Mouse (Mus musculus) heart, embryonic 14.5 days (tissue): ENCODE results near the gene March7. TPM values are rescaled to one million over a fixed set of nuclear protein-coding genes. Genes with fewer than 3 reads are reported as not detected.

ENCODE experiments used
- ATAC-seq: fragments of 200-750 bp; cut with Nextera tagmentation; 2 replicates; pipeline ENCODE4 v1.8.0; 2017; ENCODE audit warnings: low read depth, moderate TSS enrichment; ENCODE audit not compliant: insufficient number of reproducible peaks, insufficient read depth, low FRiP score
- H3K27ac ChIP-seq, 2 experiments: fragments of 200-500 bp in 1 of 2; fragments of 300-500 bp in 1 of 2; sonication (generic) in 1 of 2; replicated peaks in 1 of 2; 2 replicates each; pipeline ENCODE4 v1.5.1; 2012 to 2014; ENCODE audit warnings: low read depth in 2 of 2, low read length in 2 of 2, control low read depth in 1 of 2, mild to moderate bottlenecking in 1 of 2, mixed read lengths in 1 of 2; ENCODE audit not compliant: control insufficient read depth in 1 of 2, insufficient read depth in 1 of 2
- H3K27me3 ChIP-seq: fragments of 300-500 bp; sonication (generic); 2 replicates; pipeline ENCODE4 v1.6.1; 2014; ENCODE audit warnings: mild to moderate bottlenecking, low read length, control low read depth; ENCODE audit not compliant: control insufficient read depth, insufficient read depth
- H3K36me3 ChIP-seq: fragments of 300-500 bp; sonication (generic); 2 replicates; pipeline ENCODE4 v1.6.1; 2014; ENCODE audit warnings: mild to moderate bottlenecking, control low read depth, low read length, mixed read lengths; ENCODE audit not compliant: control insufficient read depth, insufficient read depth
- H3K4me1 ChIP-seq, 2 experiments: fragments of 200-500 bp in 1 of 2; fragments of 300-500 bp in 1 of 2; sonication (generic) in 1 of 2; 2 replicates each; pipeline ENCODE4 v1.6.1; 2012 to 2014; ENCODE audit warnings: low read length in 2 of 2, control low read depth in 1 of 2, mixed read lengths in 1 of 2; ENCODE audit not compliant: control insufficient read depth in 2 of 2, insufficient read depth in 2 of 2
- H3K4me2 ChIP-seq: fragments of 300-500 bp; sonication (generic); 2 replicates; pipeline ENCODE4 v1.6.1; 2014; ENCODE audit warnings: mild to moderate bottlenecking, low read length
- H3K4me3 ChIP-seq, 2 experiments: fragments of 200-500 bp in 1 of 2; fragments of 300-500 bp in 1 of 2; sonication (generic) in 1 of 2; 2 replicates each; pipeline ENCODE4 v1.5.1; 2012 to 2014; ENCODE audit warnings: low read length in 2 of 2, mild to moderate bottlenecking in 2 of 2, control low read depth in 1 of 2, low read depth in 1 of 2, moderate library complexity in 1 of 2; ENCODE audit not compliant: control insufficient read depth in 1 of 2, insufficient read depth in 1 of 2
- H3K9ac ChIP-seq: fragments of 300-500 bp; sonication (generic); 2 replicates; pipeline ENCODE4 v1.6.1; 2014; ENCODE audit warnings: mild to moderate bottlenecking, low read length
- H3K9me3 ChIP-seq: fragments of 300-500 bp; sonication (generic); 2 replicates; pipeline ENCODE4 v1.6.1; 2016; ENCODE audit warnings: low read length, control low read depth; ENCODE audit not compliant: control insufficient read depth
- WGBS: fragments of 180-500 bp; shearing (Covaris S2); extraction: QIAGEN DNeasy Blood & Tissue Kit; methylation state at CpG from one replicate; pipeline ENCODE4 v1.1.7; 2014; 5-methylcytosine and 5-hydroxymethylcytosine counted together
- polyA plus RNA-seq: library from polyadenylated mRNA; unstranded; fragments of >200 nt; fragmentation: Nextera tagmentation; extraction: Ambion mirVana; gene quantifications from 2 replicates; pipeline ENCODE4 v1.2.1, GENCODE M21; 2014

March7 gene
- polyA plus RNA-seq, 1 experiment from 2014 or later: 57.2 TPM

DNA sequence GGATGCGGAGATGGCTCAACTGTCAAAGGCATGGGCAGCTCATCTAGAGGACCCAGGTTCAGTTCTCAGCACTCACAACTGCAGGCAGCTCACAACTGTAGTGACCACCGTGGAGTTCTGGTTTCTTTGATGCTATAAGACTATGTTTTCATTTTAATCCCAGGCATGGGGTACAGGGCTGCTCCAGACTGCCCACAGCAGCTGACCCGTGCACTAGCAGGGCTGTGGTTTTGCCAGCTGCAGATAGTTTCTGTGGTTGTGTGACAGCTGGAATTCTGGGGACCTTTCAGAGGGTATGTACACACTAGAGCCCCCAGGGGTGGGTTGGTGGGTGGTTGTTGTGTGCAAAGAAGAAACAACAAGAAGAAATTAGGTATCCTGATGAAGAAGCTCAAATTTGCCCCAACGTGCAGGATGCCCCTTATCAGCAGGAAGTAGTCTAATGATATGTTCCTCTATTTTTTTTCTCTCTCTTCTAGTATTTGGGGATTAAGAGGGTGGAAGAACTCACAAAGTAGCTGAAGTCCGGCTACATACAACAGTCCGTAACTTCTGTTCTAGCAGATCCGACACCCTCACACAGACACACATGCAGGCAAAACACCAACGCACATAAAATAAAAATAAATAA is 6.7 kb upstream of the March7 start:
- H3K27me3 ChIP-seq: no peaks in the 10 kb centered on the region
- H3K4me1 ChIP-seq: peaks cover 3 to 4% of the 10 kb centered on the region in 2 experiments; a peak in 3 of 4 replicates
- H3K4me2 ChIP-seq: no peak overlapping the region
- no peak overlapping the region for H3K27ac ChIP-seq
- H3K9me3 ChIP-seq: no peaks in the 10 kb centered on the region
- WGBS: 81% methylated on average over 8 of the region's 8 CpGs
- ATAC-seq: no peak
- peaks cover 24% of the 10 kb centered on the region for H3K36me3 ChIP-seq
- H3K9ac ChIP-seq: no peak overlapping the region
- H3K4me3 ChIP-seq: no peak overlapping the region

DNA sequence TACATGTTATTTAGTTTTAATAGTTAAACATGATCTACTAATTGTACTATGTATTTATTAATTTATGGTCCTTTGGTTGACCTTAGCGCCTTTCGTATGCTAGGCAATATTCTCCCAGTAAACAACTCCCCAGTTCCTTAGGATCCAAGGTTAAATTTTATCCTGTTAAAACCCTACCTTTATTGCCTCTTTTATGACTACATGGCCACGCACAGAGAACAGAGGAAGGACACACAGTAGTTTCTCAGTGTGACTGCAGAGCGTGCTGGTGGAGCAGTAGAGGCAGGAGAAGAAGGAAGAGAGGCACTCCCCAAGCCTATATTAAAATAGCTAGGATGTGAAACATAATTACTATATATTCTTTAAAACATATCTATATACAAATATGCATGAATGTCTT is 6.0 kb upstream of the March7 start:
- WGBS: 89% methylated on average over 4 of the region's 4 CpGs
- Histone ChIP-seq H3K27me3 (no peaks in the 10 kb centered on the region), H3K4me2 (no peak overlapping the region), H3K36me3 (peaks cover 24% of the 10 kb centered on the region), H3K9ac (no peak overlapping the region), H3K4me3 (no peak overlapping the region), H3K4me1 (peaks cover 3 to 8% of the 10 kb centered on the region in 2 experiments; a peak in 3 of 4 replicates), H3K9me3 (no peaks in the 10 kb centered on the region), H3K27ac (no peak overlapping the region)
- ATAC-seq: no peak

DNA sequence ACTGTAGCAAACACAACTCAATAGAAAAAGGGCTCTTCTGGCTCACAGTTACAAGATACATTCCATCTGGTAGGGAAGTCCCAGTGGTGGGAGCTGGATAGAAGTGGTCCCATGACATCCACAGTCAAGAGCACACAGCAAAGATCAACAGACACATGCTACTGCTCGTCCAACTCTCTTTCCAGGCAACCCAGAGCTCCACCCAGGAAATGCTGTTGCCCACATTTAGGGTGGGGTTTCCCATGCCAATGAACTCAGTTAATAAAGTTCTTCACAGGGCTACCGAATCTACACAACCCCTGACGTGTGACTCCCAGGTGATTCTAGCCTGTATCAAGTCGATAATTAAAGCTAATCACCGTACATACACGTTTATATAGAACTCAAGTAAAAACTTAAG is 5.5 kb upstream of the March7 start:
- no peak for ATAC-seq
- peaks cover 24% of the 10 kb centered on the region for H3K36me3 ChIP-seq
- 80% methylated on average over 6 of the region's 6 CpGs for WGBS

DNA sequence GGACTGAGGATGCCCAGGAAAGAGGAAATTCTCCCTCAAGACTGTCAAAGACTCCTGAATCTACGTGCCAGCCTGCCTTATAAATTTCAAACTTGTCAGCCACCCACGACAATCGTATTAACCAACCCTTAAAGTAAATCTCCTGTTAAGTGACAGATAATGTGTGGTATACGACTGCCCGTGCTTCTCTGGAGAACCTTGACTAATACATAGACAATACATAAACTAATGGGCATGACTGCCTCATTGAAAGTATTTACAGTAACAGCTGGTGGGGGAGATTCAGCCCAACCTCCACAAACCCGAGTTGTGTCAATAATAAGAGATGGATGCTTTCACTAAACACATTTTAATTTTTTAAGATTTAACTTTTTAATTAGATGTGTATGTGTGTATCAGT is 3.9 kb upstream of the March7 start:
- H3K27me3 ChIP-seq: no peaks in the 10 kb centered on the region
- peaks cover 24% of the 10 kb centered on the region for H3K36me3 ChIP-seq
- H3K9me3 ChIP-seq: no peaks in the 10 kb centered on the region
- no peak overlapping the region for H3K27ac ChIP-seq
- no peak overlapping the region for H3K4me3 ChIP-seq
- WGBS: 81% methylated on average over 6 of the region's 6 CpGs
- no peak overlapping the region for H3K4me2 ChIP-seq
- no peak for ATAC-seq
- H3K4me1 ChIP-seq: peaks cover 3 to 10% of the 10 kb centered on the region in 2 experiments
- no peak overlapping the region for H3K9ac ChIP-seq

More for the DNA sequence above, 5.5 kb upstream of the March7 start:
- Histone ChIP-seq H3K9me3 (no peaks in the 10 kb centered on the region), H3K27ac (no peak overlapping the region), H3K4me3 (no peak overlapping the region), H3K4me2 (no peak overlapping the region), H3K9ac (no peak overlapping the region), H3K4me1 (peaks cover 3 to 8% of the 10 kb centered on the region in 2 experiments; a peak in 3 of 4 replicates), H3K27me3 (no peaks in the 10 kb centered on the region)

DNA sequence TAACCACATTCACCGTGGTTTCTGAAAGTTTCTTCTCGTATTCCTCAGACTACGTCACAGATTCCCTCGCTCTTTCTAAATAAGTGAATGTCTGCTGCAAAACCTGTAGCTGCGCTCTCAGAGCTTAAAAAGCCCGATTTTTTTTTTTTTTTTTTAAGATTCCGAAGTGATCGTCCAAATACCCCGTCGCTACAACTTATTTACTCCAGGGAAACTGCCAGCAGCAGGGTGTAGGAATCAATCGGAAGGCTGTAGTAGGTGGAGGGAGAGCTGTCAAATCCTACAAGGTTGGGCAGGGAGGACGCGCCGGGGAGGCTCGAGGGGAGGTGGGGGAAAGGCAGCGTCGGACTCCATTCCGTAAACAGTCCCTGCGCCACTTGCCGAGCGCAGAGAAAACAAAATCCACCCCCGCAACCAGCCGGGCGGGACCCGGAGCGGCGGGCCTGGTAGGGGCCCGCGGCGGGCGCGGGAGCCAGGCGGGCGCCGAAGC is 520 bp upstream of the March7 start:
- peaks cover 41% of the 10 kb centered on the region for H3K36me3 ChIP-seq
- H3K4me2 ChIP-seq: peak overlapping the region; percentile 80
- peak overlapping the region; percentile 54 to 91 for H3K27ac ChIP-seq
- H3K27me3 ChIP-seq: no peaks in the 10 kb centered on the region
- peaks cover 8 to 30% of the 10 kb centered on the region in 2 experiments for H3K4me1 ChIP-seq
- peak overlapping the region; percentile 96 for H3K9ac ChIP-seq
- H3K9me3 ChIP-seq: no peaks in the 10 kb centered on the region
- under 1% methylated on average over 30 of the region's 35 CpGs for WGBS
- ATAC-seq: peak; percentile 20; the same call in 1 of the 2 replicates
- H3K4me3 ChIP-seq: peak overlapping the region; percentile 66 to 90

DNA sequence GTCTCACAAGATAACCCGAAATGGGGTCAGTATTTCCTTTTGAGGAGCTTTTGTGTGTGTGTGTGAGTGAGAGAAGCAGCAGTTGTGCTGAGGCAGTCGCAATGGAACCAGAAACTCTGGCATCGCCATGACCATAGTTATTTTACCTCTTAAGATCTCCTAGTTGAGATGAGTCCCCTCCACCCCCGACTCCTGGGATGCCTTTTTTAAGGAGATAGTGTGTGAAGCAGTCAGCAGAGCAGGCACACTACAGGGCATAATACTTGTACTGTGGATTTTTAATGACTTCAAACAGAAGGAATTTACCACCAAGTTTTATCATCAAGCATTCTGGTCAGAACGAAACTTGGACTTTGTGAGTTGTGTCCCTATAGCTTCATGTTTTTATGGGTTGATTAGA is 1.1 kb downstream of the March7 start:
- ATAC-seq: no peak
- H3K36me3 ChIP-seq: peaks cover 37% of the 10 kb centered on the region
- peak overlapping the region; percentile 66 to 90 for H3K4me3 ChIP-seq
- WGBS: 3% methylated on average over 5 of the region's 5 CpGs
- peak overlapping the region; percentile 79 for H3K4me2 ChIP-seq
- H3K4me1 ChIP-seq: peaks cover 8 to 40% of the 10 kb centered on the region in 2 experiments
- no peaks in the 10 kb centered on the region for H3K27me3 ChIP-seq
- peak overlapping the region; percentile 96 for H3K9ac ChIP-seq
- H3K27ac ChIP-seq: peak overlapping the region; percentile 19 to 91; a peak in 2 of 4 replicates
- no peaks in the 10 kb centered on the region for H3K9me3 ChIP-seq

DNA sequence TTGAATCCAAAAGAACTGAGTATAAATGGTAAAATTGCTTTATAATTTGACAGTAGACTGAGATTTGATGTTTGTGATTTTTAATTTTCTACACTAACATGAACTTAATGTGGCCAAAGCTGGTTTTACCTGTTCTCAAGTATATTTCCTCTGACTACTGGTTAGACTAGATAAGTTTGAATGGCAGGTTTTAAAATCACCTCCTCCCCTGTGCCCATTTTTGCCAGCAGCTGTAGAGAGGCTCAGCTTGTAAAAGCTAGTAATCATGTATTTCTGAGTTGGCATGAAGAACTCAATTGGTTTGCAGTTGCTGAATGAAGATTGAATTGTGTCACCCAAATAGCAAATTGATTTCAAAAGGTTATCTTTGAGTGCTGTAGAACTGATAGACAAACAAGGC is 2.8 kb downstream of the March7 start:
- Histone ChIP-seq H3K9me3 (no peaks in the 10 kb centered on the region), H3K27ac (no peak overlapping the region), H3K4me3 (no peak overlapping the region), H3K36me3 (peaks cover 35% of the 10 kb centered on the region), H3K4me2 (0 out of 2 replicates have a peak overlapping the region, but pooled peaks have one; percentile 4), H3K4me1 (peaks cover 8 to 55% of the 10 kb centered on the region in 2 experiments), H3K9ac (no peak overlapping the region), H3K27me3 (no peaks in the 10 kb centered on the region)
- ATAC-seq: no peak

DNA sequence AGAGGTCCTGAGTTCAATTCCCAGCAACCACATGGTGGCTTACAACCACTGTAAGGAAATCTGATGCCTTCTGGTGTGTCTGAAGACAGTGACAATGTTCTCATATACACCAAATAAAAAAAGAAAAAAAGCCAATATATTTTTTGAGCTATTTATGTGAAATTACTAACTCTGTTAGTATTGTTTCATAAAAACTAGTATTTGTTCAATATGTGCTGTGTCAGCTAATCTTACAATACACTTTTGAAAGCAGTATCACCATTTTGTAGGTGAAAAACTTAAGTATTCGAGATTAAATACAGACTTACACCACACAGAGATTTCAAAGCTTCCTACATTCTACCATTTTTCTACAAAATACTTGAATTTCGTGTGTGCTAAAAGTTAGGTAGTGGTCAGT is 5.0 kb downstream of the March7 start:
- H3K9me3 ChIP-seq: no peaks in the 10 kb centered on the region
- peaks cover 35% of the 10 kb centered on the region for H3K36me3 ChIP-seq
- no peaks in the 10 kb centered on the region for H3K27me3 ChIP-seq
- no peak overlapping the region for H3K9ac ChIP-seq
- 94% methylated on average over 2 of the region's 2 CpGs for WGBS
- no peak overlapping the region for H3K4me2 ChIP-seq
- no peak for ATAC-seq
- H3K4me3 ChIP-seq: no peak overlapping the region
- H3K27ac ChIP-seq: no peak overlapping the region
- peaks cover 5 to 61% of the 10 kb centered on the region in 2 experiments for H3K4me1 ChIP-seq
